Mouse (Mus musculus) intestine, embryonic 14.5 days (tissue): ENCODE results near the gene Ankrd1. TPM values are rescaled to one million over a fixed set of nuclear protein-coding genes. Genes with fewer than 3 reads are reported as not detected.
A peak's percentile ranks its signal among the peaks of the same experiment; 100 is the strongest.

Experiments used
- ATAC-seq: fragments of 200-750 bp; cut with Nextera tagmentation; replicated peaks from 2 replicates; pipeline ENCODE4 v1.8.0; 2017; ENCODE audit warnings: low read depth, moderate number of reproducible peaks, moderate TSS enrichment, moderate library complexity; ENCODE audit not compliant: low FRiP score, low TSS enrichment
- DNase-seq: peaks from one replicate; pipeline ENCODE4 v3.0.0-alpha.2; 2018; ENCODE audit warnings: low spot score
- H3K27ac ChIP-seq: fragments of 300-500 bp; sonication (generic); 2 replicates; pipeline ENCODE4 v1.5.1; 2014; ENCODE audit warnings: low read depth, mild to moderate bottlenecking, control low read depth
- H3K27me3 ChIP-seq: fragments of 300-500 bp; sonication (generic); replicated peaks from 2 replicates; pipeline ENCODE4 v1.6.1; 2014; ENCODE audit warnings: low read length, control low read depth; ENCODE audit not compliant: control insufficient read depth, insufficient read depth
- H3K36me3 ChIP-seq: fragments of 300-500 bp; sonication (generic); 2 replicates; pipeline ENCODE4 v1.6.1; 2014; ENCODE audit warnings: low read length, control low read depth; ENCODE audit not compliant: control insufficient read depth, insufficient read depth
- H3K4me1 ChIP-seq: fragments of 300-500 bp; sonication (generic); replicated peaks from 2 replicates; pipeline ENCODE4 v1.6.1; 2014; ENCODE audit warnings: low read length, control low read depth, mixed read lengths; ENCODE audit not compliant: control insufficient read depth, insufficient read depth
- H3K4me2 ChIP-seq: fragments of 300-500 bp; sonication (generic); 2 replicates; pipeline ENCODE4 v1.6.1; 2014; ENCODE audit warnings: low read length
- H3K4me3 ChIP-seq: fragments of 300-500 bp; sonication (generic); 2 replicates; pipeline ENCODE4 v1.5.1; 2014; ENCODE audit warnings: low read depth, low read length, control low read depth, mixed read lengths
- H3K9ac ChIP-seq: fragments of 300-500 bp; sonication (generic); 2 replicates; pipeline ENCODE4 v1.6.1; 2014; ENCODE audit warnings: mild to moderate bottlenecking, low read length
- H3K9me3 ChIP-seq: fragments of 300-500 bp; sonication (generic); 2 replicates; pipeline ENCODE4 v1.6.1; 2016; ENCODE audit warnings: low read length, control low read depth; ENCODE audit not compliant: control insufficient read depth
- WGBS: fragments of 180-500 bp; shearing (Covaris S2); extraction: QIAGEN DNeasy Blood & Tissue Kit; methylation state at CpG from one replicate; pipeline ENCODE4 v1.1.7; 2014; 5-methylcytosine and 5-hydroxymethylcytosine counted together
- polyA plus RNA-seq: library from polyadenylated mRNA; unstranded; fragments of >200 nt; fragmentation: Nextera tagmentation; extraction: Ambion mirVana; gene quantifications from 2 replicates; pipeline ENCODE4 v1.2.1, GENCODE M21; 2014

Gene Ankrd1
- polyA plus RNA-seq, 1 experiment from 2014 or later, result not detected

DNA sequence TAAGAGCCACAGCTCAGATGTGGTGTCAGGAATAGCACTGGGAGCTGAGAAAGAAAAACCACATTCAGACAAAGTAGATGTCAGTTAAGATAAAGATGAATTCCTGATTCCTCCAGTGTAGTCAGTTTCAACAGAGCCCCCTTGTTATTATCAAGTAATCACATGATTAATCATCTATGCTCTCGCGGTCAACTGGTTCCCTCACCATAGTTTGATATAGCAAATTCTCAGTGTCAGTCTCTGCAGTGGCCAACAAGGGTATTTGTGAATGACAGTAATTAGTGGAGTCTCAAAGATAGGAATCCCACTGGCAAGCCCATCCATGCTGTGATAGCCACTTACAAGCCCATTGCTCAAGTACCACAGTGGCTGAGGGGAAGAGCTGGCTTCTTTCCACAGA lies 23.7 kb upstream of the Ankrd1 start:
- 90% methylated on average over 2 of the region's 2 CpGs for WGBS

DNA sequence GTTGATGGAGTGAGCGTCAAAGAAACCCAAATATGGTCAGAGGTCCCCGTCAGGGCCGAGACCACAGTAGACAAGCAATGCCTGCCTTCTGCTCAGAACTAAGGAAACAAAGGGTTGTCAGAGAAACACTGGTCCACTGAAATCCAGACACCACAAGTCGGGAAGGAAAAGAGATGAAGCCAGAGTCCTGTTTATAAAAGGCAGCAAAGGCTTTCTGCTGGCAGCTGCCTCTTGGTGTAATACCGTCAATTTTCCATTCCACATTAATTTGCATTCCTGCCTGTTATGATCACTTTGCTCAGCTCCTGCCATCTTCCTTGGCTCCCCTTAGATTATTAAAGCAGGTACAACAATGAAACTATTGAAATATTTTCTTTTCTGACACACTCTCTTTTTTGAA lies 13.8 kb upstream of the Ankrd1 start:
- no peak overlapping the region for H3K4me3 ChIP-seq
- H3K4me2 ChIP-seq, result no peak overlapping the region
- H3K27ac ChIP-seq, result no peak overlapping the region
- 34% methylated on average over 5 of the region's 5 CpGs for WGBS
- no peaks in the 10 kb centered on the region for H3K36me3 ChIP-seq
- DNase-seq (peak; percentile 41), ATAC-seq (no peak)
- no peaks in the 10 kb centered on the region for H3K9me3 ChIP-seq
- no peak overlapping the region for H3K9ac ChIP-seq
- no peaks in the 10 kb centered on the region; the same call in 1 of the 2 replicates for H3K4me1 ChIP-seq
- no peaks in the 10 kb centered on the region for H3K27me3 ChIP-seq

More for the DNA sequence above, 23.7 kb upstream of the Ankrd1 start:
- H3K4me3 ChIP-seq, result no peak overlapping the region
- DNase-seq, result no peak
- H3K27ac ChIP-seq, result no peak overlapping the region
- H3K9ac ChIP-seq, result no peak overlapping the region
- no peaks in the 10 kb centered on the region for H3K27me3 ChIP-seq
- H3K36me3 ChIP-seq, result no peaks in the 10 kb centered on the region
- no peaks in the 10 kb centered on the region for H3K4me1 ChIP-seq
- peaks cover 5% of the 10 kb centered on the region; the same call in 1 of the 2 replicates for H3K9me3 ChIP-seq
- H3K4me2 ChIP-seq, result no peak overlapping the region
- no peak for ATAC-seq

DNA sequence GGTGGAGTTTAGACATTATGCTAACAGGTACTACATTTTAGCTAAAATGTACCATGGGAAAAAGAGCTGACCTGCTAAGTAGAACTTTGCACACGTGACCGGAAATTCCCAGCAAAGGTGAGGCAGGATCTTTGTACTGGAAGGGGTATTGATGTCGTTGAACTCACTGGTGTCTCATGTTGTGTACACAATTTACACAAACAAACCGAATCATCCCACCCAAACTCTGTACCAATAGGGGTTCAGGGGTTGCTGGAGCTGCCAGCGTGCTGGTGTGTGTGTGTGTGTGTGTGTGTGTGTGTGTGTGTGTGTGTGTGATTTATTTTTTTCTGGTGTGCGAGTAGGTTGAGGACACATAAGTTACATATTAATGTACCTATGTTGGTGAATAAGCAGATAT lies 13.2 kb upstream of the Ankrd1 start:
- Histone ChIP-seq H3K4me3 (no peak overlapping the region), H3K27me3 (no peaks in the 10 kb centered on the region), H3K4me1 (no peaks in the 10 kb centered on the region; the same call in 1 of the 2 replicates), H3K27ac (no peak overlapping the region), H3K4me2 (no peak overlapping the region), H3K9ac (no peak overlapping the region), H3K36me3 (no peaks in the 10 kb centered on the region), H3K9me3 (no peaks in the 10 kb centered on the region)
- ATAC-seq, result no peak
- 79% methylated on average over 6 of the region's 6 CpGs for WGBS
- DNase-seq, result peak; percentile 18

GRCm38 (mm10) chr19:36131990-36132389 lies 12.1 kb upstream of the Ankrd1 start:
- H3K27me3 ChIP-seq, result no peaks in the 10 kb centered on the region
- H3K4me1 ChIP-seq, result no peaks in the 10 kb centered on the region; the same call in 1 of the 2 replicates
- DNase-seq, result peak; percentile 40
- no peak overlapping the region for H3K27ac ChIP-seq
- H3K36me3 ChIP-seq, result no peaks in the 10 kb centered on the region
- no peak overlapping the region for H3K4me3 ChIP-seq
- ATAC-seq, result no peak
- no peaks in the 10 kb centered on the region for H3K9me3 ChIP-seq
- no peak overlapping the region for H3K9ac ChIP-seq
- 46% methylated on average over 6 of the region's 6 CpGs for WGBS
- H3K4me2 ChIP-seq, result no peak overlapping the region

GRCm38 (mm10) chr19:36130181-36130580 lies 10.3 kb upstream of the Ankrd1 start:
- no peak for DNase-seq

DNA sequence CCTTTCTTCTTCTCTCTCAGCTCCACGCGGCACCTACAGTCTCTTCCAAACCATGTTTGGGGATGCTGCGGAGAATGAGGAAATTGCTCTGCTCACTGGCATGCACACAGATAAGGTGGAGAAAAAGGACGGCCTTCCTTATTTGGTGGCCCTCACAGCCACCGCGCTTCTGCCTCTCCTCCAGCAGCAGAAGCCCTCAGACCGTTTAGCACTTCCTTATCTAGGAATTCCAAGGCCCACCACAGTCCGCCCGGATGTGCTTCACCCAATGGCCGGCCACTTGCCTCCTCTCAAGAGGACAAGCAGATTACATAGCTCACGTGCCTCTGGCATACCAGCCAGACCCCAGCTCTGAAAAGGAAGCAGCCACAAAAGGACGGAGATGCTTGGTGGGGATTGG lies 9.7 kb upstream of the Ankrd1 start:
- Histone ChIP-seq H3K4me3 (0 out of 2 replicates have a peak overlapping the region, but pooled peaks have one; percentile 3), H3K27ac (no peak overlapping the region), H3K4me2 (peak overlapping the region; percentile 45), H3K27me3 (no peaks in the 10 kb centered on the region), H3K9ac (no peak overlapping the region), H3K4me1 (no peaks in the 10 kb centered on the region; the same call in 1 of the 2 replicates), H3K36me3 (no peaks in the 10 kb centered on the region), H3K9me3 (no peaks in the 10 kb centered on the region)
- DNase-seq, result no peak
- no peak for ATAC-seq
- WGBS, result 10% methylated on average over 12 of the region's 12 CpGs

More at GRCm38 (mm10) chr19:36130181-36130580, 10.3 kb upstream of the Ankrd1 start:
- Histone ChIP-seq H3K4me3 (no peak overlapping the region), H3K4me2 (no peak overlapping the region), H3K4me1 (no peaks in the 10 kb centered on the region; the same call in 1 of the 2 replicates), H3K9ac (no peak overlapping the region), H3K27me3 (no peaks in the 10 kb centered on the region), H3K36me3 (no peaks in the 10 kb centered on the region), H3K9me3 (no peaks in the 10 kb centered on the region), H3K27ac (no peak overlapping the region)
- 62% methylated on average over 2 of the region's 2 CpGs for WGBS
- ATAC-seq, result no peak

- no peak overlapping the region for H3K9ac ChIP-seq
- peak overlapping the region; percentile 45 for H3K4me2 ChIP-seq
- H3K27ac ChIP-seq, result no peak overlapping the region
- 18% methylated on average over 9 of the region's 9 CpGs for WGBS
- 0 out of 2 replicates have a peak overlapping the region, but pooled peaks have one; percentile 3 for H3K4me3 ChIP-seq
- H3K36me3 ChIP-seq, result no peaks in the 10 kb centered on the region
- H3K27me3 ChIP-seq, result no peaks in the 10 kb centered on the region
- DNase-seq (peak; percentile 58), ATAC-seq (no peak)
- H3K4me1 ChIP-seq, result no peaks in the 10 kb centered on the region; the same call in 1 of the 2 replicates
- H3K9me3 ChIP-seq, result no peaks in the 10 kb centered on the region
Measured at GRCm38 (mm10) chr19:36129213-36129612, 9.3 kb upstream of the Ankrd1 start.

- Histone ChIP-seq H3K4me3 (no peak overlapping the region), H3K27me3 (no peaks in the 10 kb centered on the region), H3K4me1 (no peaks in the 10 kb centered on the region; the same call in 1 of the 2 replicates), H3K36me3 (no peaks in the 10 kb centered on the region), H3K9me3 (peaks cover under 1% of the 10 kb centered on the region; the same call in 1 of the 2 replicates), H3K27ac (no peak overlapping the region), H3K9ac (no peak overlapping the region), H3K4me2 (no peak overlapping the region)
- ATAC-seq (no peak), DNase-seq (no peak)
- 88% methylated on average over 3 of the region's 3 CpGs for WGBS
Measured at GRCm38 (mm10) chr19:36128440-36128839, 8.5 kb upstream of the Ankrd1 start.

GRCm38 (mm10) chr19:36124203-36124602 lies 4.3 kb upstream of the Ankrd1 start:
- Histone ChIP-seq H3K4me3 (no peak overlapping the region), H3K27ac (no peak overlapping the region), H3K4me1 (no peaks in the 10 kb centered on the region; the same call in 1 of the 2 replicates), H3K9ac (no peak overlapping the region), H3K9me3 (peaks cover 8% of the 10 kb centered on the region; the same call in 1 of the 2 replicates), H3K36me3 (no peaks in the 10 kb centered on the region), H3K27me3 (no peaks in the 10 kb centered on the region), H3K4me2 (no peak overlapping the region)
- DNase-seq (no peak), ATAC-seq (no peak)
- 44% methylated on average over 1 of the region's 1 CpGs for WGBS
